Mouse (Mus musculus) midbrain, embryonic 11.5 days (tissue): Measurements from ENCODE around the gene G430095P16Rik. TPM values are rescaled to one million over a fixed set of nuclear protein-coding genes. Genes with fewer than 3 reads are reported as not detected.
A peak's percentile ranks its signal among the peaks of the same experiment; 100 is the strongest.

Source experiments
- ATAC-seq: fragments of 200-750 bp; cut with Nextera tagmentation; 2 replicates; pipeline ENCODE4 v1.8.0; 2017; ENCODE audit warnings: moderate TSS enrichment, moderate library complexity; ENCODE audit not compliant: low FRiP score
- DNase-seq: peaks from one replicate; pipeline ENCODE4 v3.0.0; 2015; ENCODE audit warnings: low spot score; ENCODE audit errors: missing footprints
- H3K27ac ChIP-seq: fragments of 300-500 bp; sonication (generic); 2 replicates; pipeline ENCODE4 v1.5.1; 2014; ENCODE audit warnings: low read depth, low read length
- H3K27me3 ChIP-seq: fragments of 300-500 bp; sonication (generic); 2 replicates; pipeline ENCODE4 v1.6.1; 2014; ENCODE audit warnings: mild to moderate bottlenecking, low read length, moderate library complexity, mixed read lengths; ENCODE audit not compliant: control insufficient read depth, insufficient read depth
- H3K36me3 ChIP-seq: fragments of 300-500 bp; sonication (generic); 2 replicates; pipeline ENCODE4 v1.6.1; 2014; ENCODE audit warnings: mild to moderate bottlenecking, low read length, moderate library complexity, mixed read lengths; ENCODE audit not compliant: control insufficient read depth, insufficient read depth
- H3K4me1 ChIP-seq: fragments of 300-500 bp; sonication (generic); 2 replicates; pipeline ENCODE4 v1.6.1; 2014; ENCODE audit warnings: low read length; ENCODE audit not compliant: control insufficient read depth, insufficient read depth
- H3K4me2 ChIP-seq: fragments of 300-500 bp; sonication (generic); 2 replicates; pipeline ENCODE4 v1.6.1; 2014; ENCODE audit warnings: mild to moderate bottlenecking, moderate library complexity
- H3K4me3 ChIP-seq: fragments of 300-500 bp; sonication (generic); 2 replicates; pipeline ENCODE4 v1.5.1; 2014; ENCODE audit warnings: low read depth, low read length
- H3K9ac ChIP-seq: fragments of 300-500 bp; sonication (generic); 2 replicates; pipeline ENCODE4 v1.6.1; 2014; ENCODE audit warnings: low read length
- H3K9me3 ChIP-seq: fragments of 300-500 bp; sonication (generic); 2 replicates; pipeline ENCODE4 v1.6.1; 2016; ENCODE audit warnings: low read length; ENCODE audit not compliant: control insufficient read depth
- WGBS: fragments of 180-500 bp; shearing (Covaris S2); extraction: QIAGEN DNeasy Blood & Tissue Kit; methylation state at CpG from one replicate; pipeline ENCODE4 v1.1.7; 2014; 5-methylcytosine and 5-hydroxymethylcytosine counted together
- polyA plus RNA-seq: library from polyadenylated mRNA; unstranded; fragments of >200 nt; fragmentation: Nextera tagmentation; extraction: Ambion mirVana; gene quantifications from 2 replicates; pipeline ENCODE4 v1.2.1, GENCODE M21; 2014

The G430095P16Rik gene
- polyA plus RNA-seq, 1 experiment from 2014 or later = 1.9 TPM

DNA sequence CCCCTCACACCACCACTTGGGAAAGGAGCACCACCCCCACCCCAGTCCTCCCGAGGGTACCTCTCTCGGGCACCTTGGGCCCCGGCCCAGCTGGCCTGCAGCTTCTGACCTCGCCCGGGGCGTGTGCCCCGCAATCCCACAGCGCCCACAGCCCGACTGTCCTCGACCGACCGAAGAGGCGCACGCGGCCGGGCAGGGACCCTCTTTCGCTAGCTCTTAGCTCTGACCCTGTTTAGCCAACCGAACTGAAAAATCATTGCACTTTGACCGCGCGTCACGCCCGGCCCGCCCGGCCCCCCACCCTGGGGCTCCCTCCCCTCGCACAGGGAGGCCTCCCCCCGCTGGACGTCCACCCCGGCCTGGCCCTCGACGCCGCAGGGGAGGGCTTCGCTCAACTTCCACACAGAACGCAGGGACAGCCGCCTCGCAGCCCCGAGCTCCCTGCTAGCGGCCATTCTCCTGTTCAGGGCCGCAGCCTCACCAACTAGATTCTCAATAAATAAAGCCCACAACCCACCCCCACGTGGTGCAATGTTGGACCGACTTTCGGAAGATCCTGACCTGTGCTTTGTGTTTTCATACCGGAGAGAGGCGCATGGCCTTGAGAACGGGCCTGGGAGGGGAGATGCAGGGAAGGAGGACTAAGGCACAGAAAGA, 16.1 kb upstream of the G430095P16Rik start:
- H3K27me3 ChIP-seq = peaks cover 89% of the 10 kb centered on the region
- peak overlapping the region; percentile 49 for H3K9ac ChIP-seq
- no peaks in the 10 kb centered on the region for H3K36me3 ChIP-seq
- 1% methylated on average over 45 of the region's 45 CpGs for WGBS
- H3K4me1 ChIP-seq = peaks cover 48% of the 10 kb centered on the region
- DNase-seq = peak; percentile 94
- no peaks in the 10 kb centered on the region for H3K9me3 ChIP-seq
- ATAC-seq = no peak
- H3K4me3 ChIP-seq = peak overlapping the region; percentile 14
- no peak overlapping the region; the same call in 1 of the 2 replicates for H3K27ac ChIP-seq
- H3K4me2 ChIP-seq = peak overlapping the region; percentile 26

GRCm38 (mm10) chr8:84707267-84707883, 15.4 kb upstream of the G430095P16Rik start:
- Histone ChIP-seq H3K4me3 (peak overlapping the region; percentile 14), H3K4me1 (peaks cover 55% of the 10 kb centered on the region), H3K9ac (peak overlapping the region; percentile 27; the same call in 1 of the 2 replicates), H3K27ac (no peak overlapping the region), H3K36me3 (no peaks in the 10 kb centered on the region), H3K27me3 (peaks cover 83% of the 10 kb centered on the region), H3K4me2 (peak overlapping the region; percentile 26; the same call in 1 of the 2 replicates), H3K9me3 (no peaks in the 10 kb centered on the region)
- no peak for ATAC-seq
- DNase-seq = peak; percentile 96
- WGBS = 1% methylated on average over 20 of the region's 22 CpGs

DNA sequence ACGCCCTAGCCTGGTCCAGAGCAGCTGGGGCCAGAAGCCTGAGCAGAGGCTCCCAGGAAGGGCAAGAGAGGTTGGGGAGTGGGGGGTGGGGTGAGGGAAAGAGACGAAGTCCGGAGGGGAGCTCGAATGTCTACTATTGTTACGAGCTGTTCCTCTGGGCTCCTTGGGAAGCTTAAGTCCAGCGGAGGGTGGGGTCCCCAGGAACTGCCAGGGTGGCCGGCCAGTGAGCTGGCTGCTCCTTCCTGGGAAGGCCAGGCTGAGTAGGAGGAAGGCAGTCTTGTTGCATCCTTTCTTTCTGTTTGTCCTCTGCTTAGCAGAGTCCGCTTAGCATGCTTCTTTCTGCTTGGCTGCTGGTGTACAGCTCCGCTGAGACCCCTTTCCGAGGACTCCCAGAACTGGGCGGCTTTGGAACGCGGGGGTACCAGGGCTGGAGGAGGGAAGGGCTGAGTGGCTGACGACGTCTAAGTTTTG, 14.7 kb upstream of the G430095P16Rik start:
- Histone ChIP-seq H3K27ac (no peak overlapping the region), H3K36me3 (no peaks in the 10 kb centered on the region), H3K4me1 (peaks cover 59% of the 10 kb centered on the region), H3K4me2 (peak overlapping the region; percentile 26; the same call in 1 of the 2 replicates), H3K9ac (peak overlapping the region; percentile 27; the same call in 1 of the 2 replicates), H3K4me3 (peak overlapping the region; percentile 4; the same call in 1 of the 2 replicates), H3K9me3 (no peaks in the 10 kb centered on the region), H3K27me3 (peaks cover 76% of the 10 kb centered on the region)
- 1% methylated on average over 15 of the region's 15 CpGs for WGBS
- DNase-seq = peak; percentile 94
- ATAC-seq = no peak

DNA sequence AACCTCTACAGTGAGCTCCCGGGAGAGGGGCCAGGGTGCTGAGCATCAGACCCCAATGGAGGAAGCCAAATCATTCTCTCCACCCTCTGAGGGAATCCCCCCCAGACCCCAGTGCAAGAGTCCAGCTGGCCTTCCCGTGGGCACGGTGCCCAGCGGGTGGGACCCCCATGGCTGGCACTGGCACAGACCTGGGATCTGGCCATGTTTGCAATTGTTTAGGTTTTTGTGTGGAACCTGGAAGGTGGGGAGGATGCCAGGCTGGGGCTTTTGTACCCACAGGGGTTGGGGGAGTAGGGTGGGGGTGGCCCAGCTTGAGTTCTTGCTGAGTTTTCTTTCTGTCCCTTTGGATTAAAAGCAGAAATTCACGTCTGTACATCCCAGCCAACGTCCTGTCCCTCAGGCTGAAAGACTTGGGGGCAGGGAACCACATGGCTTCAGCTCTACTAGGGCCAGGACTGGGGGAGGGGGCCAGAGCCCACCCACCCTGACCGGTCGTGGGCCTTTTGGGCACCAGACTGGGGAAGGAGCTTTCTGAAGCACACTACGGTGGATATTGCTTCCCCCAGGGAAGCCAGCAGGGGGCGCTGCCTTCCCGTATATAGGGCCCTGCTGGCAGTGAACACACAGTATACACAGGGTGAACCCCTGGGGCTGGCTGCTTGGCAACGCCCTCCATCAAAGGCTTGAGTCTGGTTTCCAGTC, 13.9 kb upstream of the G430095P16Rik start:
- Histone ChIP-seq H3K4me2 (no peak overlapping the region), H3K9ac (no peak overlapping the region), H3K27me3 (peaks cover 76% of the 10 kb centered on the region), H3K4me1 (peaks cover 65% of the 10 kb centered on the region), H3K27ac (no peak overlapping the region), H3K4me3 (no peak overlapping the region), H3K9me3 (no peaks in the 10 kb centered on the region), H3K36me3 (no peaks in the 10 kb centered on the region)
- 11% methylated on average over 12 of the region's 12 CpGs for WGBS
- DNase-seq (peak; percentile 99), ATAC-seq (peak; percentile 64)

DNA sequence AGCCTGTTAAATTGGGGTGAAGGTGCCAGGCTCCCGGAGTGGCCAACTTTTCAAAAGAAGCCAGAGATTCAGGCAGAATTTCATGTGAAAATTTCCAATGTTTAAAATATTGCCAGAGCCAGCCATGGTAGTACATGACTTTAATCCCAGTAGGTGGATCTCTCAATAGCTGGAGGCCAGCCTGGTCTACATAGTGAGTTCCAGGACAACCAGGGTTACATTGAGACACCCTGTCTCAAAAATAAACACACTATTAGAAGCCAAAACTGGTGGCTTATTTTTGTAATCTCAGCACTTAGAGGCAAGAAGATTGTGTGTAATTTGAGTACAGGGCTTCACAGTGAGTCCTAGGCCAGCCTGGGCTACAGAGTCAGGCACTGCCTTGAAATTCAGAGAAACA, 12.9 kb upstream of the G430095P16Rik start:
- no peaks in the 10 kb centered on the region for H3K9me3 ChIP-seq
- H3K27ac ChIP-seq = no peak overlapping the region
- peaks cover 62% of the 10 kb centered on the region for H3K4me1 ChIP-seq
- no peak overlapping the region for H3K4me3 ChIP-seq
- peaks cover 76% of the 10 kb centered on the region for H3K27me3 ChIP-seq
- 93% methylated on average over 1 of the region's 1 CpGs for WGBS
- DNase-seq (no peak), ATAC-seq (no peak)
- no peak overlapping the region for H3K4me2 ChIP-seq
- H3K9ac ChIP-seq = no peak overlapping the region
- H3K36me3 ChIP-seq = no peaks in the 10 kb centered on the region

DNA sequence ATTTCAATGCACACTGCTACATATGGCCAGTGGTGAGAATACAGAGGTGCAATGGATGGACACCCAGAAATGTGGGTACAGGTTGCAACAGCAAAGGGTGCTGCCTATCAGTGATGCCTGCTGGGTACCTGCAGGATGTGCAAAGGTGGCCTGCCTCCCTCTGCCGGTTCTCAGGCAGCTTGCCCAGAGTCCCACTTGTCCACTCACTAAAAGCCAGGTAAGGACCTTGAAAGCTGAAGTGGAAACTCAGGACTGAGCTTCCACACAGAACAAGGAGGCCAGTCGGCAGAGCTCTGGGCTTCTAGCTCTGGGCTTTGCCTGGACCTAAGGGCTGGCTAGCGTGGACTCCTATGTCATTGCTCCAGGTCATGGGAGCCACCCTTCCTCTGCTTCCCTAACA, 11.5 kb upstream of the G430095P16Rik start:
- no peak overlapping the region for H3K4me3 ChIP-seq
- H3K27me3 ChIP-seq = peaks cover 76% of the 10 kb centered on the region
- peak overlapping the region; percentile 80 for H3K27ac ChIP-seq
- peak overlapping the region; percentile 35 for H3K9ac ChIP-seq
- H3K4me1 ChIP-seq = peaks cover 63% of the 10 kb centered on the region
- ATAC-seq (no peak), DNase-seq (no peak)
- H3K9me3 ChIP-seq = no peaks in the 10 kb centered on the region
- no peaks in the 10 kb centered on the region for H3K36me3 ChIP-seq
- WGBS = 46% methylated on average over 3 of the region's 3 CpGs
- H3K4me2 ChIP-seq = no peak overlapping the region

GRCm38 (mm10) chr8:84711933-84712758, 10.7 kb upstream of the G430095P16Rik start:
- H3K27ac ChIP-seq = peak overlapping the region; percentile 80
- no peaks in the 10 kb centered on the region for H3K36me3 ChIP-seq
- WGBS = 11% methylated on average over 10 of the region's 11 CpGs
- peaks cover 75% of the 10 kb centered on the region for H3K27me3 ChIP-seq
- H3K4me2 ChIP-seq = peak overlapping the region; percentile 22; the same call in 1 of the 2 replicates
- H3K4me3 ChIP-seq = peak overlapping the region; percentile 8; the same call in 1 of the 2 replicates
- ATAC-seq (peak; percentile 88), DNase-seq (peak; percentile 96)
- H3K9me3 ChIP-seq = no peaks in the 10 kb centered on the region
- peaks cover 55% of the 10 kb centered on the region for H3K4me1 ChIP-seq
- H3K9ac ChIP-seq = peak overlapping the region; percentile 35

- H3K4me2 ChIP-seq = no peak overlapping the region
- 34% methylated on average over 3 of the region's 3 CpGs for WGBS
- ATAC-seq = peak; percentile 34; the same call in 1 of the 2 replicates
- no peaks in the 10 kb centered on the region for H3K36me3 ChIP-seq
- H3K9ac ChIP-seq = peak overlapping the region; percentile 6; the same call in 1 of the 2 replicates
- peaks cover 75% of the 10 kb centered on the region for H3K27me3 ChIP-seq
- no peak overlapping the region for H3K4me3 ChIP-seq
- H3K4me1 ChIP-seq = peaks cover 49% of the 10 kb centered on the region
- peak overlapping the region; percentile 69 for H3K27ac ChIP-seq
- no peaks in the 10 kb centered on the region for H3K9me3 ChIP-seq
- no peak for DNase-seq
Observed at GRCm38 (mm10) chr8:84712759-84713120, 10.1 kb upstream of the G430095P16Rik start.
